Mouse (Mus musculus): ENCODE results near the gene Trp53inp2. TPM values are rescaled to one million over a fixed set of nuclear protein-coding genes. Genes with fewer than 3 reads are reported as not detected.

Trp53inp2 gene
- total RNA-seq, 4 experiments from 2014 or later = 118 to 124 (median 121) TPM

GRCm38 (mm10) chr2:155385090-155385489, 4.2 kb downstream of the Trp53inp2 start:
- peak; percentile 66 to 73 for DNase-seq (ENCODE audit: low spot score in 2 of 2)

GRCm38 (mm10) chr2:155385731-155386533, 5.1 kb downstream of the Trp53inp2 start:
- DNase-seq (ENCODE audit: low spot score in 2 of 2) = peak in 1 of 2 experiments; percentile 23

- peak; percentile 30 to 37 for DNase-seq (ENCODE audit: low spot score in 2 of 2)
Observed at GRCm38 (mm10) chr2:155386534-155386899, 5.7 kb downstream of the Trp53inp2 start.

GRCm38 (mm10) chr2:155387052-155387451, 6.2 kb downstream of the Trp53inp2 start:
- DNase-seq (ENCODE audit: low spot score in 2 of 2) = no peak

- no peak for DNase-seq (ENCODE audit: low spot score in 2 of 2)
Observed at GRCm38 (mm10) chr2:155388573-155388972, 7.7 kb downstream of the Trp53inp2 start.

GRCm38 (mm10) chr2:155394586-155394985, 13.7 kb downstream of the Trp53inp2 start:
- DNase-seq (ENCODE audit: low spot score in 2 of 2) = no peak

GRCm38 (mm10) chr2:155400276-155400675, 19.4 kb downstream of the Trp53inp2 start:
- DNase-seq (ENCODE audit: low spot score in 2 of 2) = no peak

GRCm38 (mm10) chr2:155401926-155402325, 21.1 kb downstream of the Trp53inp2 start:
- DNase-seq (ENCODE audit: low spot score in 2 of 2) = no peak

GRCm38 (mm10) chr2:155404635-155405034, 23.8 kb downstream of the Trp53inp2 start:
- no peak for DNase-seq (ENCODE audit: low spot score in 2 of 2)

- no peak for DNase-seq (ENCODE audit: low spot score in 2 of 2)
Observed at GRCm38 (mm10) chr2:155420911-155421310, 40.1 kb downstream of the Trp53inp2 start.

- no peak for DNase-seq (ENCODE audit: low spot score in 2 of 2)
Observed at GRCm38 (mm10) chr2:155436445-155436844, 55.6 kb downstream of the Trp53inp2 start.

Small RNAs within 50 kb of the gene (microRNA-seq; reads per million reads assigned to microRNA genes)
- 0 reads per million in 2 experiments for gene Mir695

Other genes starting within 250 kb of the Trp53inp2 start
- gene Itch, start 247.6 kb upstream of the Trp53inp2 start, total RNA-seq (2022) = 10 to 100 TPM; 49.5 to 57.9 (median 51.9) TPM
- 100 to 1,000 TPM; 217 to 305 (median 251) TPM for gene Dynlrb1, start 144.5 kb upstream of the Trp53inp2 start, total RNA-seq (2022)
- gene Map1lc3a, start 104.8 kb upstream of the Trp53inp2 start, total RNA-seq (2022) = 100 to 1,000 TPM; 303 to 332 (median 311) TPM
- gene Pigu, start 23.6 kb upstream of the Trp53inp2 start, total RNA-seq (2022) = 10 to 100 TPM; 27.4 to 30.1 (median 28.9) TPM
- gene Ncoa6, start 92.8 kb downstream of the Trp53inp2 start, total RNA-seq (2022) = 10 to 100 TPM; 55.5 to 61.2 (median 57.9) TPM
- gene Acss2, start 136.9 kb downstream of the Trp53inp2 start, total RNA-seq (2022) = 10 to 100 TPM; 53.0 to 64.3 (median 55.1) TPM
- 100 to 1,000 TPM; 104 to 117 (median 113) TPM for gene Ggt7, start 137.2 kb downstream of the Trp53inp2 start, total RNA-seq (2022)
- 10 to 100 TPM; 14.6 to 15.7 (median 15.0) TPM for gene Gss, start 211.8 kb downstream of the Trp53inp2 start, total RNA-seq (2022)
- gene Myh7b, start 230.2 kb downstream of the Trp53inp2 start, total RNA-seq (2022) = 10 to 100 TPM in 1 of 4 experiments, 1 to 10 TPM in 3; 3.7 to 13.0 (median 7.2) TPM

Data from left cerebral cortex, adult 8-10 months (tissue).